Mouse (Mus musculus) common myeloid progenitor, adult 5-6 weeks (primary cell): Measurements from ENCODE around the gene Srrm4. TPM values are rescaled to one million over a fixed set of nuclear protein-coding genes. Genes with fewer than 3 reads are reported as not detected.

Experiments used
- ATAC-seq: replicated peaks from 2 replicates; pipeline ENCODE4 v1.8.0; 2016; ENCODE audit warnings: low read depth, mild to moderate bottlenecking, moderate TSS enrichment, inconsistent platforms; ENCODE audit not compliant: poor library complexity, severe bottlenecking
- total RNA-seq: library from RNA; stranded (forward); fragments of 200-1000, 187-1606 nt; gene quantifications from 2 replicates; pipeline ENCODE4 v1.2.3, GENCODE M21; 2017

The Srrm4 gene
- total RNA-seq, 1 experiment from 2014 or later = not detected

DNA sequence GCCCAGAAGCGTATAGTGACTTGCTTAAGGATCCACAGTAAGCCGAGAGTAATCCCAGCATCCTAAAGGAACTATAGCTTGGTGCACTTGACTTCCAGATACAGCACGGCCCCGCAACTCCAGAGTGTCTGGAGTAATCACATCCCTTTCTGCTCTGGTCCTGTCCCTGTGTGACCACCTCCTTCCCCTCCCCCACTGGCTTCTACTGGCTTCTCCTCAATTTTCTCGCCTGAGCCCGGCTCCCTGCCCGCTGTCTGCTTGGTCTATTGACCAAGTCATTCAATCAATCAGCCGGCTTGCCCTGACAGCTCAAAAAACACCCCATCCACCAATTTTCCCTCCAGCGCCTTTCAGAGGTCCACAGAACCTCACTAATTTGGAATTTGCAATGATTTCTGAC, 96.2 kb downstream of the Srrm4 start:
- ATAC-seq = no peak

DNA sequence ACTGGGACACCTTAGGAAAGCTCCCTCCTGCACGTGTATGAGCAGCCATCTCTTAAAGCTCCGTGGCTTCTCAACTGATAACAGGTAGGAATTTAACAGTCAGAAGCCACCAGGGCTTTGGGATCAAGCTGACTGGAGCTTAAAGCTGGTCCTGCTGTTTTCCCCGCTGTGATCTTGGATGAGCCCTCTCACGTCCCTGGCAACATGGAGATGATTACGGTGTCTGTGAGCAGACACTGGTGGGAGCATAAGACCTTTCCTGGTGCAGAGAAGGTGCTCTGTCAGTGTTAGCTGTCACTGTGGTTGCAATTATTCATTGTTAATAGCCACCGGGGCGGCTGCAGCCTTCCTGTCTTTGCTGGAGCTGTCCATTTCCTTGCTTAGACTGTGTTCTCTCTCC, 97.2 kb downstream of the Srrm4 start:
- no peak for ATAC-seq

GRCm38 (mm10) chr5:116492726-116493125, 98.9 kb downstream of the Srrm4 start:
- no peak for ATAC-seq

GRCm38 (mm10) chr5:116491794-116492420, 99.7 kb downstream of the Srrm4 start:
- ATAC-seq = no peak

DNA sequence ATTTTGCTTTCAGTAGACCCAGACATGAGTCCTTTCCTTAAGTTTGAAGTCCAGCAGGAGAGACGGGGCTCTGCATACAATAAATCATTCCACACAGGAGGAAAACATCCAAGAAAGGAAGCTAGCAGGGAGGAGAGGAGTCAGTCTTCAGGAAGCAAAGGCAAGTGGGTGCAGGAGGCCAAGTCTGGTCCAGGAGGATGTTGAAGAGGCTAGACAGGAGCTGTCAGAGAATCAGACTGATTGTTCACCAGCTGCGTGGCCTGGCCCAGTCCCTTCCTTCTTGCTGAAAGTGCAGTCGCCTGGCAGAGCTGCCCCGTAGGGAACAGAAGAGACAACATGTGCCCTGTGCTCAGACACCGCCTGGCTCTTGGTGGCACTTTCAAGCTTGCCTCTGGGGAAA, 100.8 kb downstream of the Srrm4 start:
- no peak for ATAC-seq

- 0 out of 2 replicates have a peak, but pooled peaks have one; percentile 22 for ATAC-seq
These were observed 102.0 kb downstream of the Srrm4 start for GRCm38 (mm10) chr5:116489621-116490020.

DNA sequence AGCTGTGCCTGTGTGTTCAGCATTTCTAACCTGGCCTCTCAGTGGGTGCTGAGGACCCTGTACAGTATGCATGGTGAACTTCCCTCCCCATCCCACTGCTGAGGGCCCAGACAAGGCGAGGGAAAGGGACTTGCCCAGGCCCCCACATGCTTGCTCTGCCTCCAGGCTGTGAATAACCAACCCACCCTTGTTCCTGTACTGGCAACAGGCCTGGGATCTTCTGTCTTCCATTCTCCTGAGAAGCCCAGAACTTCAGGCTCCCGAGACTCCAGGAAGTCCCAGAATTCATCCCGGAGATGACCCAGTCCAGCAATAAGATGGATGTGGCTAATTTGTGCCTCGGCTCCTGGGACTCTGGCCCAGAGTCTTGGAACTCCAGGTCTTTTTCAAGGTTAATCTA, 105.5 kb downstream of the Srrm4 start:
- ATAC-seq = no peak

- peak; percentile 89 for ATAC-seq
These were observed 106.5 kb downstream of the Srrm4 start for GRCm38 (mm10) chr5:116485069-116485468.

DNA sequence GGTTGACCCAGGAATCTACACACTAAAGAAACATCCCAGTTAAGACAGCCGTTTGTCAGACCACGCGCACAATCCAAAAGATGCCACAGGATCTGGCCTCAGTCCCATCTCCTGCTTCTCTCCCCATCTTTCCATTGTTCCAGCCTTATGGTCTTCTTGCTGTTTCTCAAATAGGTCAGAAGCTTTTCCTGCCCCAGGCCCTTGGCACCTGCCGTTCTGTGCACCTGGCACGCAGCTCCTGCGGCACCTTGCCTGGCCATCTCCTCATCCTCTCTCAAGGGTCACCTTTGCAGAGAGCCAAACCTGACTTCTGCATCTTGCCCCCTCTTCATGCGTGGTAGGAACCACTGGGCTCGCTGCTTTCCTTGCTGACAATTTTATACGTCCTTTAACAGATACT, 107.4 kb downstream of the Srrm4 start:
- ATAC-seq = no peak

GRCm38 (mm10) chr5:116478607-116479371, 112.8 kb downstream of the Srrm4 start:
- ATAC-seq = no peak

DNA sequence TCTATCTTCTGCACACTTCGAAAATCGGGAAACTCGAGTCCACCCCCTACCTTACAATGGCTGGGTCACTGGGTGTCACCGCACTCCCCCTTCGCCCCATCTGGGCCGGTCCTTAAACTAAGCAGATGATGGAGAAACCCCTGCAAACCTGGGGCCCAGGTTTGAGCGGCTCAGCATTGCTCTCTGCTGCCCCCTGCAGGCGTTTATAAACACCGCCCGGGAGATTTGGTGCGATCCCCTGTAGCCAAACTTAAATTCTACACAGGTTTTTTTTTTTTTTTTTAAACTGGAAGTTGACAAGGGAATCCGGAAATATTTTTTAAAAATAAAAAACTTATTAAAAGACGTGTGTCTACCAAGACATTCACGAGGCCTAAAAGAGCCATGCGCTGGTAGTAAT, 115.6 kb downstream of the Srrm4 start:
- ATAC-seq = peak; percentile 81

- ATAC-seq = no peak
These were observed 130.1 kb downstream of the Srrm4 start for GRCm38 (mm10) chr5:116461354-116462042.

DNA sequence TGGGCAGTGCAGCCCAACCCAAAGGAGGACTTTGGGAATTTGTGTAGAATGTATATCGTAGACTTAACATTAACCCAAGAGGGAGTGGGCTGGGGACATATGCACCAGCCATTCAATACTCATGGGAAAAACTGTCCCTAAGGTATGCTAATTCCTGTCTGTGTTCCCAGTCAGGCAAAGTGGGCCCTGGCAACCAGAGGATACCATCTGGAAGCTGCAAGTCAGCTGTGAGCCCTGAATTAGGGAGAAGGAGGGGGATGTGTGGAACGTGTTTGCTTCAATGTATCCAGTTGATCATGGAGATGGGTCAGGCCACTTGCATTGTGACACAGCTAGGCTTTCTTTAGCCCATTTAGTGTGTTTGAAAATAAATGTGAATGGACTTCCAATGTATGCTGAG, 131.6 kb downstream of the Srrm4 start:
- ATAC-seq = no peak

GRCm38 (mm10) chr5:116457791-116458190, 133.8 kb downstream of the Srrm4 start:
- no peak for ATAC-seq

GRCm38 (mm10) chr5:116456796-116457515, 134.7 kb downstream of the Srrm4 start:
- 0 out of 2 replicates have a peak, but pooled peaks have one; percentile 45 for ATAC-seq

DNA sequence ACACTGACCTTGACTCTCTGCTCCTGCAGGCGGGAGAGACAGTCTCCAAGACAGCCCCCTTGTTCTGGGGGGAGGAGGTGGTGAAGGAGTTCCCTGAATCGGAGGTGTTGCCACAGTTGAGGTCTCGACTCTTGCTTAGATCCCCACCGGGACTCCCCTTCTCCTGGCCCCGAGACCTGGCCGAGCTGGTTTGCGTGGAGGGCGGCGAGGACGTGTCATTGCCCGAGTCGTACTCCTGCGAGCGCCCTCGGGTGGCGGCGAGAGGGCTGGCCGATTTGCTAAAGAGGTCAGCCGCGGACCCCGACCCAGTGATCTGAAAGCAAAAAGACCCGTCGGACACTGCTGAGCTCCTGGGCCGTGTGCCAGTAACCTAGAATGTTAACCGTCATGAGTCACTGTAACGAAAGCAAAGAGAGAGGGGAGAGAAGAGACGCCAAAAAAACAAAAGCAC, 138.2 kb downstream of the Srrm4 start:
- ATAC-seq = peak; percentile 45

DNA sequence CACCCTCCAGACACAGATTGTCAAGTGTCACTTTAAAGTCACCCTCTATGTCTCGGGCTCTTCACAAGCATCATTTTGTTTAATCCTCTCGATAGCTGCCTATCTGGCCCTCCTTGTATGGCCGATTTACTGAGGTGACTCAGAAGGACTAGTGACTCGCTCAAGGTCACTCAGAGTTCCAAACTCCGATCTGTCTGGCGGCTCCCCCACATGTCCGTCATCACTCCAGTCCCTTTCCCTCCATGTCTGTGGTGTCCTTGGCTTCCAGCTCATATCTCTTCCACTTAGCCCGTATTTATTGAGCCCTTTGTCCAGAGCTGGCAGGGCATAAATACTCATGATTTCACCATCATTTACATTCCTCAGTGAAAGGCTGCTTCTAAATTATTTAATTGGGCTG, 140.7 kb downstream of the Srrm4 start:
- ATAC-seq = no peak

DNA sequence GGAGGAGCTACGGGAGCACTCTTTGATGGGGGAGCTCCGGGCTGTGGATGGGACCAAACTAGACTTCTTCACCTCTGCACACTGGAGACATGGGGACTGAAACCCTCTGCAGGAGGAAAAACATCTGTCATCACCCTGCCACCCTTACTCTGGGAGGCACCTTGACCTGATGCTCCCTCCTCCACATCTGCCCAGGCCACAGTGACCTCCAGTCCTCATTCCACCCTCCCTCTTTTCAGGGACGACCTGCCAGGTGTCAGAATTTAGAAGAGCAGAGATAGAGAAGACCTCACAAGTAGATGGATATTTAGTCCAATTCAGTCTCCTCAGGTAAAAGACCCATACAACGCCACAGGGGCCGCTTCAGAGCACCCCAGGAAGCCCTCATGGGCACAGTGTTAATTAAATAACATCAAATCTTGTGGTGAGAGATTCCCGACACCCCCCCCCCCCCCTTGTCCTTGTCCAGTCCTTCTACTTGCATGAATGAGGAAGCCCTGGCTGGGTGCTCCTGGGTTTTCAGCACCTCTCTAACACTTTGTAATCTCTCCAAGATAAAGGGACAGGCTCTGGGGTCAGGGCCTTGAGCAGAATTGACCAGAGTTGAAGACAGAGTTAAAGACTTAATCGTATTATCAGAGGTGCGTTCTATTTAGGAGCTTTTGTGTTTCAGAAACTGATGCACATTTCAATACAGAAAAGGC, 141.9 kb downstream of the Srrm4 start:
- ATAC-seq = no peak

DNA sequence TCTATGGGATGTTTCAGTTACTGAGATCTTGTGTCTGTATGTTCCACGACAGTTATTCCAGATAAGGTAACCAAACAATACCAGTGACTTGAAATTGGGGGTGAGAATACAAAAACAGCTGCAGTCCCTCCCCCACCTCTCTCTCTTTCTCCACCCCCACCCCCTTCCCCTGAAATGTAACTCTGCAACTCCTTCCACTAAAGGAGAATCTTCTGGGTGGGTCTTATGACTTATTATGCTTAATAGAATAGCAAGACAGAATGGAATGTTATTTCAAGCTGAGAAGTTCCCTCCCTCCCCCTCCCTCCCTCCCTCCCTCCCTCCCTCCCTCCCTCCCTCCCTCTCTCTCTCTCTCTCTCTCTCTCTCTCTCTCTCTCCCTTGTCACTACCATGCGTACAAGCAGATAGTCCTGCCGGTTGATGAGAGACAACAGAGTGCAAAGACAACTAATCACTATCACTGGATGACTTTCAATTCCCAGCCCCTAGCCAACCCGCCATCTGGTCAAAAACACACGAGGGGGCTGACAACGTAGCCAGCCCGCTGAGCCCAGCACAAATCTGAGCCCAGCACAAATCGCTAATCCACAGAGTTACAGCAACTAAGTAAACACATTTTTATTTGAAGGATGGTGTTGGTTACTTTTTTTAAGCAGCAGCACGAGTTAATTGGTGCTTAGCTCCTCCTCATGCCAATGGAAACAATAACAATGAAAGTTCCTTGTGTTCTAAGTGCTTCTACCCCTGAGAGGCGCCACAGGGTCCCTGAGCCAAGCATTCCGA, 143.0 kb downstream of the Srrm4 start:
- ATAC-seq = no peak
